8 mouse cellular contexts compared by ENCODE assay signal in genomic region chrX:51205548-51206324, GRCm38 (mm10). TPM values are rescaled to one million over a fixed set of nuclear protein-coding genes. Genes with fewer than 3 reads are reported as not detected.
DNase-seq lines count a peak whose midpoint lies in the region; ATAC-seq lines count a peak whose summit lies in the region.

No protein-coding gene starts in this region.

- no peaks in the 10 kb centered on the region for H3K4me1 ChIP-seq in embryonic facial prominence, embryonic 11.5 days (ENCODE audit: control insufficient read depth, insufficient read depth, low read length)
- H3K4me1 ChIP-seq in limb, embryonic 13.5 days: peaks cover 9% of the 10 kb centered on the region; the same call in 1 of the 2 replicates
- H3K4me1 ChIP-seq in midbrain, embryonic 14.5 days (ENCODE audit: control insufficient read depth, insufficient read depth, low read length): no peaks in the 10 kb centered on the region
- no peaks in the 10 kb centered on the region for H3K4me1 ChIP-seq in stomach, embryonic 16.5 days (ENCODE audit: control insufficient read depth, insufficient read depth, low read length)

- H3K36me3 ChIP-seq in embryonic facial prominence, embryonic 11.5 days (replicated peaks; ENCODE audit: control insufficient read depth, insufficient read depth, low read depth, low read length): no peaks in the 10 kb centered on the region
- H3K36me3 ChIP-seq in limb, embryonic 13.5 days: no peaks in the 10 kb centered on the region
- no peaks in the 10 kb centered on the region for H3K36me3 ChIP-seq in midbrain, embryonic 14.5 days (ENCODE audit: control insufficient read depth, insufficient read depth, low read length)
- H3K36me3 ChIP-seq in stomach, embryonic 16.5 days (ENCODE audit: control insufficient read depth, insufficient read depth, low read length): no peaks in the 10 kb centered on the region

- peak; percentile 63 for ATAC-seq in embryonic facial prominence, embryonic 11.5 days (replicated peaks; ENCODE audit: insufficient number of reproducible peaks, low FRiP score, low TSS enrichment, low read depth)
- peak; percentile 70 for ATAC-seq in limb, embryonic 13.5 days (ENCODE audit: low FRiP score, low read depth)
- peak; percentile 70 for ATAC-seq in midbrain, embryonic 14.5 days (ENCODE audit: low FRiP score, low TSS enrichment)
- ATAC-seq in stomach, embryonic 16.5 days (ENCODE audit: insufficient read depth, low FRiP score): peak; percentile 70

- peak overlapping the region; percentile 51 for H3K4me3 ChIP-seq in embryonic facial prominence, embryonic 11.5 days (ENCODE audit: low read depth, low read length)
- peak overlapping the region; percentile 54 for H3K4me3 ChIP-seq in limb, embryonic 13.5 days
- peak overlapping the region; percentile 48 for H3K4me3 ChIP-seq in midbrain, embryonic 14.5 days (replicated peaks; ENCODE audit: low read depth, low read length)
- peak overlapping the region; percentile 60 for H3K4me3 ChIP-seq in stomach, embryonic 16.5 days (replicated peaks; ENCODE audit: low read length)

- peak; percentile 83 for DNase-seq in CD4-positive, CD25-positive, alpha-beta regulatory T cell, adult 2 months (ENCODE audit: low read depth, low spot score)
- DNase-seq in adipocyte (ENCODE audit: low spot score): peak; percentile 32
- peak; percentile 74 for DNase-seq in embryonic facial prominence, embryonic 11.5 days (ENCODE audit: low spot score)
- DNase-seq in heart, postnatal 4 days: peak; percentile 53
- peak; percentile 73 for DNase-seq in midbrain, embryonic 14.5 days
- DNase-seq in frontal cortex, postnatal 36 days (ENCODE audit: low spot score in 2 of 2): no peak

- no peaks in the 10 kb centered on the region for H3K9me3 ChIP-seq in embryonic facial prominence, embryonic 11.5 days (replicated peaks; ENCODE audit: control insufficient read depth, low read length)
- no peaks in the 10 kb centered on the region for H3K9me3 ChIP-seq in limb, embryonic 13.5 days
- no peaks in the 10 kb centered on the region for H3K9me3 ChIP-seq in midbrain, embryonic 14.5 days (ENCODE audit: control insufficient read depth, low read length)
- no peaks in the 10 kb centered on the region; the same call in 1 of the 2 replicates for H3K9me3 ChIP-seq in stomach, embryonic 16.5 days (replicated peaks; ENCODE audit: control insufficient read depth, low read length)

- H3K27me3 ChIP-seq in embryonic facial prominence, embryonic 11.5 days (ENCODE audit: control insufficient read depth, insufficient read depth, low read length): no peaks in the 10 kb centered on the region; the same call in 1 of the 2 replicates
- H3K27me3 ChIP-seq in limb, embryonic 13.5 days: no peaks in the 10 kb centered on the region; the same call in 1 of the 2 replicates
- peaks cover 12% of the 10 kb centered on the region; the same call in 1 of the 2 replicates for H3K27me3 ChIP-seq in midbrain, embryonic 14.5 days (ENCODE audit: control insufficient read depth, insufficient read depth, low read length)
- H3K27me3 ChIP-seq in stomach, embryonic 16.5 days (ENCODE audit: control insufficient read depth, insufficient read depth, low read length): no peaks in the 10 kb centered on the region; the same call in 1 of the 2 replicates

- H3K9ac ChIP-seq in embryonic facial prominence, embryonic 11.5 days (replicated peaks; ENCODE audit: low read length): peak overlapping the region; percentile 62
- H3K9ac ChIP-seq in limb, embryonic 13.5 days: peak overlapping the region; percentile 67
- H3K9ac ChIP-seq in midbrain, embryonic 14.5 days (replicated peaks; ENCODE audit: low read length): 0 out of 2 replicates have a peak overlapping the region, but pooled peaks have one; percentile 20
- peak overlapping the region; percentile 71 for H3K9ac ChIP-seq in stomach, embryonic 16.5 days (ENCODE audit: low read length)

- peak overlapping the region; percentile 72 for H3K27ac ChIP-seq in embryonic facial prominence, embryonic 11.5 days (replicated peaks; ENCODE audit: low read depth, low read length)
- peak overlapping the region; percentile 81 for H3K27ac ChIP-seq in limb, embryonic 13.5 days
- no peak overlapping the region for H3K27ac ChIP-seq in midbrain, embryonic 14.5 days (replicated peaks; ENCODE audit: low read depth, low read length)
- H3K27ac ChIP-seq in stomach, embryonic 16.5 days (ENCODE audit: low read length): peak overlapping the region; percentile 70

- peak overlapping the region; percentile 61 for H3K4me2 ChIP-seq in embryonic facial prominence, embryonic 11.5 days (ENCODE audit: low read depth, low read length)
- H3K4me2 ChIP-seq in limb, embryonic 13.5 days (replicated peaks): peak overlapping the region; percentile 61
- peak overlapping the region; percentile 79 for H3K4me2 ChIP-seq in midbrain, embryonic 14.5 days (ENCODE audit: low read length)
- peak overlapping the region; percentile 60 for H3K4me2 ChIP-seq in stomach, embryonic 16.5 days (ENCODE audit: low read depth, low read length)

- WGBS in embryonic facial prominence, embryonic 11.5 days: 23% methylated on average over 46 of the region's 79 CpGs
- 24% methylated on average over 69 of the region's 79 CpGs for WGBS in limb, embryonic 13.5 days
- WGBS in midbrain, embryonic 14.5 days: 22% methylated on average over 79 of the region's 79 CpGs
- 18% methylated on average over 77 of the region's 79 CpGs for WGBS in stomach, embryonic 16.5 days

RNA-seq across cellular contexts. Expression of gene Mbnl3, which starts 0.6 kb away (rescaled TPM):
- polyA plus RNA-seq in embryonic facial prominence, embryonic 11.5 days (2014; fragmentation: Nextera tagmentation; extraction: Ambion mirVana): 9.3 and 10.1 TPM in 2 replicates
- total RNA-seq in heart, postnatal 4 days (2021): 10 to 100 TPM in 1 of 2 experiments, 1 to 10 TPM in 1; 9.7 to 10.6 TPM
- 14.6 and 16.0 TPM in 2 replicates for polyA plus RNA-seq in limb, embryonic 13.5 days (2015; fragmentation: Nextera tagmentation; extraction: Ambion mirVana)
- 0.40 and 1.6 TPM in 2 replicates for polyA plus RNA-seq in midbrain, embryonic 14.5 days (2014; fragmentation: Nextera tagmentation; extraction: Ambion mirVana)
- polyA plus RNA-seq in stomach, embryonic 16.5 days (2015; fragmentation: Nextera tagmentation; extraction: Ambion mirVana): 7.6 and 9.3 TPM in 2 replicates

Comparison
In these comparisons a context has a peak if more than half of its experiments do, and no peak if none do; other contexts are left out.
1. DNase-seq: peak in CD4-positive, CD25-positive, alpha-beta regulatory T cell, adult 2 months (single experiment), adipocyte (single experiment), embryonic facial prominence, embryonic 11.5 days (single experiment), heart, postnatal 4 days (single experiment) and midbrain, embryonic 14.5 days (single experiment); none in frontal cortex, postnatal 36 days (0 of 2).
2. H3K9ac ChIP-seq: peak in every context shown above with its lines; median percentile 71 in stomach, embryonic 16.5 days; 67 in limb, embryonic 13.5 days; 62 in embryonic facial prominence, embryonic 11.5 days; 20 in midbrain, embryonic 14.5 days.
3. Peak in every context shown above with its lines, with median percentiles within 50 percentile points of each other: ATAC-seq, H3K4me2 ChIP-seq and H3K4me3 ChIP-seq.